Comparison of ENCODE assay signal across 22 mouse cellular contexts in genomic region chr3:67311436-67311835, GRCm38 (mm10).
A peak's percentile ranks its signal among the peaks of the same experiment; 100 is the strongest.
DNase-seq lines count a peak whose midpoint lies in the region; ATAC-seq and TF ChIP-seq lines count a peak whose summit lies in the region.
"Had no signal": no experiment of that assay in that cellular context is flagged by ENCODE, and none has a peak within 500 bp of the region (broad histone marks: within the 10 kb centered on the region; RNA-seq: fewer than 3 reads in every experiment).

No protein-coding gene starts in this region.

- H3K27ac ChIP-seq in kidney, embryonic 15.5 days, result no peak overlapping the region
- H3K27ac ChIP-seq in liver, postnatal 0 days (ENCODE audit: low read depth), result peak overlapping the region; percentile 84
- no peak overlapping the region for H3K27ac ChIP-seq in liver, embryonic 12.5 days
- H3K27ac ChIP-seq: embryonic facial prominence, embryonic 13.5 days; forebrain, embryonic 12.5 days; heart, embryonic 10.5 days; hindbrain, embryonic 12.5 days had no signal

- TF ChIP-seq EP300 in liver, postnatal 0 days (IDR thresholded peaks at IDR 0.05; ENCODE audit: low read depth), result no peak

- no peak overlapping the region for H3K4me2 ChIP-seq in kidney, embryonic 15.5 days
- no peak overlapping the region for H3K4me2 ChIP-seq in liver, postnatal 0 days (ENCODE audit: low read depth, low read length)
- no peak overlapping the region for H3K4me2 ChIP-seq in liver, embryonic 12.5 days
- H3K4me2 ChIP-seq: embryonic facial prominence, embryonic 13.5 days; forebrain, embryonic 12.5 days; hindbrain, embryonic 12.5 days had no signal

- 0 out of 2 replicates have a peak, but pooled peaks cover 5% of the 10 kb centered on the region for H3K4me1 ChIP-seq in kidney, embryonic 15.5 days
- no peaks in the 10 kb centered on the region for H3K4me1 ChIP-seq in liver, postnatal 0 days (ENCODE audit: insufficient read depth)
- no peaks in the 10 kb centered on the region for H3K4me1 ChIP-seq in liver, embryonic 12.5 days

- no peaks in the 10 kb centered on the region for H3K9me3 ChIP-seq in kidney, embryonic 15.5 days (replicated peaks)
- no peaks in the 10 kb centered on the region for H3K9me3 ChIP-seq in liver, postnatal 0 days (ENCODE audit: low read length)
- H3K9me3 ChIP-seq in liver, embryonic 12.5 days (replicated peaks), result no peaks in the 10 kb centered on the region
- H3K9me3 ChIP-seq: embryonic facial prominence, embryonic 13.5 days; heart, embryonic 10.5 days; hindbrain, embryonic 12.5 days had no signal

- no peak overlapping the region for H3K9ac ChIP-seq in kidney, embryonic 15.5 days
- H3K9ac ChIP-seq in liver, postnatal 0 days (replicated peaks), result no peak overlapping the region
- H3K9ac ChIP-seq in liver, embryonic 12.5 days, result no peak overlapping the region
- H3K9ac ChIP-seq: embryonic facial prominence, embryonic 13.5 days; forebrain, embryonic 12.5 days; hindbrain, embryonic 12.5 days had no signal

- no peaks in the 10 kb centered on the region for H3K27me3 ChIP-seq in kidney, embryonic 15.5 days
- no peaks in the 10 kb centered on the region for H3K27me3 ChIP-seq in liver, postnatal 0 days (ENCODE audit: insufficient read depth, low read length)
- H3K27me3 ChIP-seq in liver, embryonic 12.5 days (replicated peaks), result no peaks in the 10 kb centered on the region
- H3K27me3 ChIP-seq: CH12.LX; embryonic facial prominence, embryonic 13.5 days; forebrain, embryonic 12.5 days; hindbrain, embryonic 12.5 days; Patski had no signal

- H3K36me3 ChIP-seq in kidney, embryonic 15.5 days, result no peaks in the 10 kb centered on the region
- no peaks in the 10 kb centered on the region for H3K36me3 ChIP-seq in liver, postnatal 0 days (replicated peaks; ENCODE audit: insufficient read depth, low read length)
- H3K36me3 ChIP-seq in liver, embryonic 12.5 days, result no peaks in the 10 kb centered on the region
- H3K36me3 ChIP-seq: embryonic facial prominence, embryonic 13.5 days; forebrain, embryonic 12.5 days; heart, embryonic 10.5 days; hindbrain, embryonic 12.5 days had no signal

- no peak for DNase-seq in kidney, adult 18-20 months
- DNase-seq in liver, postnatal 0 days, result no peak
- DNase-seq in mesoderm, embryonic 11.5 days (ENCODE audit: low read depth, low spot score), result peak; percentile 17
- DNase-seq in right cerebral cortex, postnatal 36 days (ENCODE audit: low spot score in 2 of 2), result no peak
- DNase-seq: adrenal gland, postnatal 14 days; cerebellum, adult 18-20 months; cerebellum, adult 9-11 months; cerebellum, postnatal 36 days; gastrocnemius, postnatal 10 days; heart, adult 18-20 months; heart, postnatal 10 days; heart, postnatal 4 days had no signal

- no peak for TF ChIP-seq CTCF in liver, postnatal 0 days (IDR thresholded peaks at IDR 0.05; ENCODE audit: low read depth)

- WGBS in kidney, embryonic 15.5 days, result 25% methylated on average over 2 of the region's 2 CpGs
- 60% methylated on average over 2 of the region's 2 CpGs for WGBS in liver, postnatal 0 days (ENCODE audit: insufficient replicate concordance)
- 69% methylated on average over 2 of the region's 2 CpGs for WGBS in liver, embryonic 12.5 days (ENCODE audit: insufficient replicate concordance)

- no peak overlapping the region for H3K4me3 ChIP-seq in kidney, embryonic 15.5 days (replicated peaks)
- H3K4me3 ChIP-seq in liver, postnatal 0 days (ENCODE audit: low read depth, low read length), result no peak overlapping the region
- H3K4me3 ChIP-seq in liver, embryonic 12.5 days, result no peak overlapping the region
- H3K4me3 ChIP-seq: embryonic facial prominence, embryonic 13.5 days; forebrain, embryonic 12.5 days; heart, embryonic 10.5 days; hindbrain, embryonic 12.5 days had no signal

- 0 out of 2 replicates have a peak, but pooled peaks have one; percentile 40 for ATAC-seq in kidney, embryonic 15.5 days (replicated peaks; ENCODE audit: low FRiP score)
- ATAC-seq in liver, postnatal 0 days, result peak; percentile 88
- ATAC-seq in liver, embryonic 12.5 days, result no peak
- ATAC-seq: activated CD4-positive, CD25-positive, alpha-beta regulatory T cell, adult 4 months; forebrain, embryonic 16.5 days; Patski had no signal
